Mouse (Mus musculus) ES-E14 (cell line): ENCODE measurements around the gene Col1a1. TPM values are rescaled to one million over a fixed set of nuclear protein-coding genes. Genes with fewer than 3 reads are reported as not detected.
A peak's percentile ranks its signal among the peaks of the same experiment; 100 is the strongest.

Source experiments
- DNase-seq: peaks from one replicate; pipeline ENCODE4 v3.0.0-alpha.2; 2013; ENCODE audit warnings: low read depth, low spot score
- H3K27ac ChIP-seq: 2 replicates; pipeline ENCODE4 v1.5.1; 2012; ENCODE audit warnings: low read depth, mild to moderate bottlenecking, low read length, moderate library complexity, mixed read lengths; ENCODE audit not compliant: poor library complexity, insufficient read depth, severe bottlenecking
- H3K36me3 ChIP-seq: 2 replicates; pipeline ENCODE4 v1.6.1; 2012; ENCODE audit warnings: mild to moderate bottlenecking, low read length, moderate library complexity, mixed read lengths; ENCODE audit not compliant: control insufficient read depth, poor library complexity, insufficient read depth, severe bottlenecking
- H3K4me1 ChIP-seq, 2 experiments: fragments of 150-350 bp in 1 of 2; sonication (generic) in 1 of 2; 2 replicates each; pipeline ENCODE4 v1.6.1; 2012; ENCODE audit warnings: low read length in 2 of 2, mild to moderate bottlenecking in 1 of 2, mixed read lengths in 1 of 2; ENCODE audit not compliant: control insufficient read depth in 2 of 2, insufficient read depth in 2 of 2, poor library complexity in 1 of 2
- H3K4me3 ChIP-seq, 2 experiments: fragments of 150-350 bp in 1 of 2; sonication (generic) in 1 of 2; 2 replicates each; pipeline ENCODE4 v1.5.1; 2012; ENCODE audit warnings: low read length in 2 of 2, low read depth in 1 of 2, mild to moderate bottlenecking in 1 of 2, mixed read lengths in 1 of 2; ENCODE audit not compliant: insufficient read depth in 1 of 2, poor library complexity in 1 of 2, severe bottlenecking in 1 of 2
- H3K9ac ChIP-seq: 2 replicates; pipeline ENCODE4 v1.6.1; 2012; ENCODE audit warnings: low read depth, mild to moderate bottlenecking, low read length, mixed read lengths; ENCODE audit not compliant: poor library complexity, insufficient read depth, severe bottlenecking
- H3K9me3 ChIP-seq: fragments of 150-350 bp; sonication (generic); 2 replicates; pipeline ENCODE4 v1.6.1; 2012; ENCODE audit warnings: low read depth, mild to moderate bottlenecking, low read length; ENCODE audit not compliant: control insufficient read depth, insufficient read depth
- CHD2 ChIP-seq: IDR thresholded peaks from 2 replicates; pipeline ENCODE4 v1.6.1; 2014; ENCODE audit warnings: mild to moderate bottlenecking, low read depth, low read length, inconsistent platforms
- HCFC1 ChIP-seq: IDR thresholded peaks from 2 replicates; pipeline ENCODE4 v1.6.1; 2012; ENCODE audit warnings: low read length, inconsistent platforms, borderline replicate concordance; ENCODE audit not compliant: insufficient read depth
- MAFK ChIP-seq: IDR thresholded peaks from 2 replicates; pipeline ENCODE4 v1.6.1; 2014; ENCODE audit warnings: mild to moderate bottlenecking, low read depth, low read length, inconsistent platforms; ENCODE audit not compliant: insufficient read depth
- ZC3H11A ChIP-seq: IDR thresholded peaks from 2 replicates; pipeline ENCODE4 v1.6.1; 2012; ENCODE audit warnings: low read depth, mild to moderate bottlenecking, inconsistent platforms, low read length, borderline replicate concordance
- ZNF384 ChIP-seq: IDR thresholded peaks from 2 replicates; pipeline ENCODE4 v1.6.1; 2012; ENCODE audit warnings: low read depth, low read length, inconsistent platforms
- in situ Hi-C, 2 experiments: fragments of 600-800 bp; cut with MboI; formaldehyde crosslinking; loops; one replicate each; pipeline ENCODE4 v1.15.1; 2025; ENCODE audit warnings: low sequenced_read_pairs in 2 of 2, inconsistent platforms in 1 of 2; ENCODE audit not compliant: unreplicated experiment in 2 of 2
- total RNA-seq: library from RNA; depleted of rRNA; stranded (reverse); fragments of 300-350 nt; gene quantifications from 2 replicates; pipeline ENCODE4 v1.2.3, GENCODE M21; 2012

The Col1a1 gene
- total RNA-seq, 1 experiment = 125 TPM

DNA sequence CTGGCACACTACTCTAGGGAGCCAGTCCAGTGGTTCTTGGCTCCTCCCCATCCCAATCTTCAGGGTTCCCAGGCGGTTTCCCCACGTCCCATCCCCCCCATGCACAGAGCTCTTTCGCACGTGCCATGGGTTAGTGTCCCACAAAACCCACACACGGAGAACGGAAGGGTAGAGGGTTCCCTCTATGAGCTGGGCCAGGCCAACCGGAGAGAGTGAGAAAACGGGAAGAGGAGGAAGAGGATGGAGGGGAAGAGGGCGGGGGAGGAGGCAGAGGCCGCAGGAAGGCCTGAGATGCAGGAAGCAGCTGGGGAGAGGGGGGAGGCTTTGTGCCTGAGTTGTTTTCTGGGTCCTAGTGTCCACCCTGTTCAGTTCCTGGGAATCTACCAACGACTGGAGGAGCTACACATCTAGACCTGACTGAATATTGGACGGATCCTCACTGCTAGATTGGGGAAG is 53.6 kb downstream of the Col1a1 start:
- TF ChIP-seq MAFK (no peak), HCFC1 (0 out of 2 replicates have a peak, but pooled peaks have one; percentile 32), CHD2 (no peak), ZNF384 (no peak), ZC3H11A (no peak)
- H3K4me3 ChIP-seq = peak overlapping the region; percentile 75 to 88
- H3K9me3 ChIP-seq = no peaks in the 10 kb centered on the region
- DNase-seq = peak; percentile 75
- peak overlapping the region; percentile 82 for H3K27ac ChIP-seq
- in situ Hi-C loops = no loop called here
- no peaks in the 10 kb centered on the region; the same call in 1 of the 2 replicates for H3K36me3 ChIP-seq
- H3K9ac ChIP-seq = peak overlapping the region; percentile 84
- H3K4me1 ChIP-seq = peaks cover 3 to 39% of the 10 kb centered on the region in 2 experiments; a peak in 3 of 4 replicates

DNA sequence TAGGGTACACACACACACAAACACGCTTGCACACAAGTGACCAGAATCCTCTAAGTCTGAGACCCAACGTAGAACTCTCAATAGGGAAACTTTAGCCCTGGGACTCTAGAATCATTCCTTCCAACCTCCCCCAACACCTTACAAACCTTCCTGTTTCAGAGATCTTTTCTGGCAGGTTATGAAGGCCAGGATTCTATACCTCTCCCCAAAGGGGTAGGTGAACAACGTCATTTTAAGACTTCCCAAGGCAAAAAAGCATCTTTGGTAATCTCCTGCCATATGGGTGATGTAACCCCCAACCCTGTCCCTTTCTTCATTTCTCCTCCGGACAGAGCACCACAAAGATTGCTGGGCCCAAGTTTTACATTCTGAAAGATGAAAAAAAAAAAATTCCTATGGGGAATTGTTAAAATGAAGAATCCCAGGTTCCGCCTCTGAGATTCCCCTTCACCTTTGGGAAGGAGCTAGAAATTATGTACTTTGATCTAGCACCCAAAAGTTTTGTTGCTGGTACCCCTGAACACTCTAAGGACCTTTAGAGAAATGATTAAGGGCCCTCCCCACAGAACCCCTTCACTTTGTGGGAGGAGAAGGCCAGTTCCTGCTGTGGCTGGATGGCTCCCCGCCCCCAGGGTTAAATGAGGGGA is 54.2 kb downstream of the Col1a1 start:
- H3K4me1 ChIP-seq = peaks cover 3 to 39% of the 10 kb centered on the region in 2 experiments; a peak in 3 of 4 replicates
- H3K27ac ChIP-seq = peak overlapping the region; percentile 53; the same call in 1 of the 2 replicates
- peak overlapping the region; percentile 71; the same call in 1 of the 2 replicates for H3K9ac ChIP-seq
- in situ Hi-C loops = no loop called here
- no peaks in the 10 kb centered on the region; the same call in 1 of the 2 replicates for H3K36me3 ChIP-seq
- no peak for TF ChIP-seq ZC3H11A
- TF ChIP-seq CHD2 = no peak
- TF ChIP-seq MAFK = no peak
- no peak for TF ChIP-seq HCFC1
- TF ChIP-seq ZNF384 = no peak
- peak overlapping the region; percentile 81 to 89 for H3K4me3 ChIP-seq
- DNase-seq = no peak
- no peaks in the 10 kb centered on the region for H3K9me3 ChIP-seq

DNA sequence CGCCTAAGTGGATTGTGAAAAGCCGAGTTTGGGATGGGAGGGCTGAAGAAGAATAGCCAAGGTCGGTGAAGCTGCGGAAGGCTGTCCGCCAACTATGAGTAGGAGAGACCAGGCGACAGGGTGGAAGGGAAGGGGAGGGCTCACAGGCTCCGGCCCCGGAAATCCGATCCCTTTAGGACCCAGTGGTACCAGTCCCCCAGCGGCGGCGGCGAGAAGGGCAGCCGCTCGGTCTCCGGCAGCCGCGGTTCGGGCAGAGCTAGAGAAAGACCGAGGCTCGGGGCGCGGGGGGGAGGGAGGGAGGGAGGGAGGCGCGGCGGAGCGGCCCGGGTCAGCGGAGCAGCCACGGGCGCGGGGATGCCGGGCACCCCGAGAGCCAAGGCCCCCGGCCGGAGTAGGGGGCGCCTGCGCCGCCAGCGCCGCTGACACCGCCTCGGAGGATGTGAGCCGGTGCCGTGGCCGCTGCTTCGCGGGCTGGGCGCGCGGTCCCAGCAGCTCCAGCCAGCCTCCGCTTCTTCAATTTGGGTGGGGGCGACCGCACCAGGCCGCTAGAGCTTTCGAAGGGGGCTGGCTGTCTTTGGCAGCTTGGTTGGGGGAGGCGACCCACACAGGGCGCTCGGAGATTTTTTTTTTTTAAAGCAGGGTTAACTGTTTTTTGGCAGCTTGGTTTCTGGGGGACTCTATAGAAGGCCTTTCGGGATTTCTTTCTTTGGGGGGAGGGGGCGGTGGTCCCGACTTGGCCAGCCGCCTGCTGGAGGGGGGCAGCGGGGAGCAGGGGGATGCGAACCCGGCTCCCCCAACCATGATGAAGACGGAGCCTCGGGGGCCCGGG is 54.9 kb downstream of the Col1a1 start, which contains the start of gene Ppp1r9b:
TSS of gene Ppp1r9b (plus strand) at position 287 of the 829 bp plus-strand sequence.
- in situ Hi-C loops = no loop called here
- H3K4me1 ChIP-seq = peaks cover 3 to 35% of the 10 kb centered on the region in 2 experiments; a peak in 3 of 4 replicates
- TF ChIP-seq HCFC1 (0 out of 2 replicates have a peak, but pooled peaks have one; percentile 44), MAFK (no peak)

DNA sequence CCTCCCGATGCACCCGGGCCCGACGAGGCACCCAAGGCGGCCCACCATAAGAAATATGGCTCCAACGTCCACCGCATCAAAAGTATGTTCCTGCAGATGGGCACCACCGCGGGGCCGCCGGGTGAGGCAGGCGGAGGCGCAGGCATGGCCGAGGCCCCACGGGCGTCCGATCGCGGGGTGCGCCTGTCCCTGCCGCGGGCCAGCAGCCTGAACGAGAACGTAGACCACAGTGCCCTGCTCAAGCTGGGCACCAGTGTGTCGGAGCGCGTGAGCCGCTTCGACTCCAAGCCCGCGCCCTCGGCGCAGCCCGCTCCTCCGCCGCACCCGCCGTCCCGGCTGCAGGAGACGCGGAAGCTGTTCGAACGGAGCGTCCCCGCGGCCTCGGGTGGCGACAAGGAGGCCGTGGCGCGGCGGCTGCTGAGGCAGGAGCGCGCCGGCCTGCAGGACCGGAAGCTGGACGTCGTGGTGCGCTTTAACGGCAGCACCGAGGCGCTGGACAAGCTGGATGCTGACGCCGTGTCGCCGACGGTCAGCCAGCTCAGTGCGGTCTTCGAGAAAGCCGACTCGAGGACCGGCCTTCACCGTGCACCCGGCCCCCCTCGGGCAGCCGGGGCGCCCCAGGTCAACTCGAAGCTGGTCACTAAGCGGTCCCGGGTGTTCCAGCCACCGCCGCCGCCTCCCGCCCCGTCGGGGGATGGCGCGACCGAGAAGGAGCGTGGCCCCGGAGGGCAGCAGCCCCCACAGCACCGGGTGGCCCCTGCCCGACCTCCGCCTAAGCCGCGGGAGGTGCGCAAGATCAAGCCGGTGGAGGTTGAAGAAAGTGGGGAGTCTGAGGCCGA is 55.8 kb downstream of the Col1a1 start:
- Histone ChIP-seq H3K4me1 (peaks cover 3 to 32% of the 10 kb centered on the region in 2 experiments; a peak in 3 of 4 replicates), H3K9ac (peak overlapping the region; percentile 79), H3K36me3 (peaks cover 7% of the 10 kb centered on the region; the same call in 1 of the 2 replicates), H3K9me3 (no peaks in the 10 kb centered on the region), H3K4me3 (peak overlapping the region; percentile 81 to 89), H3K27ac (no peak overlapping the region)
- no peak for DNase-seq
- in situ Hi-C loops = no loop called here
- TF ChIP-seq ZNF384 (no peak), HCFC1 (no peak), MAFK (no peak), CHD2 (no peak), ZC3H11A (no peak)

More for the DNA sequence above, 54.9 kb downstream of the Col1a1 start, which contains the start of gene Ppp1r9b:
- peak; percentile 74 for DNase-seq
- Histone ChIP-seq H3K9ac (peak within 1 kb of the TSS; percentile 79), H3K9me3 (no peaks in the 10 kb centered on the region), H3K4me3 (peak within 1 kb of the TSS; percentile 81 to 89), H3K27ac (peak within 1 kb of the TSS; percentile 53; the same call in 1 of the 2 replicates), H3K36me3 (no peaks in the 10 kb centered on the region; the same call in 1 of the 2 replicates)
